Mouse (Mus musculus): ENCODE measurements around the gene Phykpl.
A peak's percentile ranks its signal among the peaks of the same experiment; 100 is the strongest.

The Phykpl gene

GRCm38 (mm10) chr11:51584431-51585248, at the start of gene Phykpl:
Gene Phykpl, plus strand, starts transcription at chr11:51584757.
- peak; percentile 77 for DNase-seq (ENCODE audit: extremely low read depth, low read depth)

- no peak for DNase-seq (ENCODE audit: extremely low read depth, low read depth)
Observed at GRCm38 (mm10) chr11:51538388-51538787, 46.2 kb upstream of the Phykpl start.

DNA sequence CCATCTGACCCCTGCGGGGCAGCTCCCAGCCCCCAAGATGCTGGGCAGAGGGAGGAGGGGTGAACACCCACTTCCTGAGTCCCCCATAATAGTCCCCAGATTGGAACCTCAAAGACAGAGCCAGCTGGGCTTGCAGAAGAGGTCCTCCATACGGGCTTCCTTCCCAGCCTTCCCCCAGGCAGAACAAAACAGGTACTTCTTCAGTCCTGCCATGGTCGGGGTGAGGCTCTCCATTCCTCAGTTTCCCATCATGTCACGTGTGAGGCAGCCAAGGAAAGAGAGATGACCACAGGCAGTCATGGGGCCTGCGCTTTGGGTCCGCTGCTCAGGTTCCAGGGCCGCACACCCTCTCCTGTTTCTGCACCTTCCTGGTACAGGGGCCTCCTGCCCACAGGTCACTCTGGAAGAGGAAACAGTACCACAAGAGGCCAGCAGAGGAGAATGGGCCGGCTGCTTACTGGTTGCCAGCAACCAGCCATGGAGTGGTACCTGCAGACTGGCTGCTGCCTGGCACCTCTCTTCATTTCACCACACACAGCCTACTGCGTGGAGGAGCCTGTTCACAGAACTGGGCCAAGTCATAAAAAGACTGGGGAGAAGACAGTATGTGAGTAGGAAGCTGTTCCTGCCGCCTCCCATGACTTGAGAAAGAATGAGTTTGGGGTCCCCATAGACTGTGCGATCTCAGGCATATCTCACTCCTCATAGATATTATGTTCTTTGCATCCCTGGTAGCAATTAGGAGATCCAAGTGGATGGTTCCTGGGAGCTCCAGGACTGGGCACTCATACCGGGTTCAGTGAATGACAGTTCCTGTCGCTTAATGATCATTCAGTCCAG, 45.4 kb upstream of the Phykpl start:
- no peak for DNase-seq (ENCODE audit: extremely low read depth, low read depth)

- peak; percentile 93 for DNase-seq (ENCODE audit: extremely low read depth, low read depth)
Observed at GRCm38 (mm10) chr11:51539759-51540282, 44.7 kb upstream of the Phykpl start.

GRCm38 (mm10) chr11:51542424-51542823, 42.1 kb upstream of the Phykpl start:
- no peak for DNase-seq (ENCODE audit: extremely low read depth, low read depth)

- no peak for DNase-seq (ENCODE audit: extremely low read depth, low read depth)
Observed at GRCm38 (mm10) chr11:51543487-51544050, 41.0 kb upstream of the Phykpl start.

- DNase-seq (ENCODE audit: extremely low read depth, low read depth): peak; percentile 85
Observed at GRCm38 (mm10) chr11:51544413-51544812, 40.1 kb upstream of the Phykpl start.

- no peak for DNase-seq (ENCODE audit: extremely low read depth, low read depth)
Observed at GRCm38 (mm10) chr11:51545811-51546210, 38.7 kb upstream of the Phykpl start.

GRCm38 (mm10) chr11:51551253-51551652, 33.3 kb upstream of the Phykpl start:
- DNase-seq (ENCODE audit: extremely low read depth, low read depth): peak; percentile 77

- DNase-seq (ENCODE audit: extremely low read depth, low read depth): no peak
Observed at GRCm38 (mm10) chr11:51552091-51552490, 32.5 kb upstream of the Phykpl start.

DNA sequence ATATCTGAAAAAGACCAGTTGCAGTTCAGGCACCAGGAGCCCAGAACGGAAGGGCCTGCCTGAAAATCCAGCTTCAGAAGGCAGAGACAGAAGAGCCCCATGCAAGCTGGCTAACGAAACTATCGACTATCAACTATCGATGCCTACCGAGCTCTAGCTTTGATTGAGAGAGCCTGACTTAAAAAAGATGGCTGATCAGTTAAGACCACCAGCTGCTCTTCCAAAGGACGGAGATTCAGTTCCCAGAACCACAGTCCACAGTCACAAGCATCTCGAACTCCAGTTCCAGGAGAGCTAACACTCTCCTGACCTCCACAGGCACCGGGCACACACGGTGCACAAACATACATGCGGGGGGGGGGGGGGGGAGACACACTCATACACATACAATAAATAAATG, 30.0 kb upstream of the Phykpl start:
- DNase-seq (ENCODE audit: extremely low read depth, low read depth): no peak

GRCm38 (mm10) chr11:51555066-51555465, 29.5 kb upstream of the Phykpl start:
- DNase-seq (ENCODE audit: extremely low read depth, low read depth): no peak

GRCm38 (mm10) chr11:51563276-51563675, 21.3 kb upstream of the Phykpl start:
- DNase-seq (ENCODE audit: extremely low read depth, low read depth): no peak

GRCm38 (mm10) chr11:51565062-51565461, 19.5 kb upstream of the Phykpl start:
- DNase-seq (ENCODE audit: extremely low read depth, low read depth): peak; percentile 42

DNA sequence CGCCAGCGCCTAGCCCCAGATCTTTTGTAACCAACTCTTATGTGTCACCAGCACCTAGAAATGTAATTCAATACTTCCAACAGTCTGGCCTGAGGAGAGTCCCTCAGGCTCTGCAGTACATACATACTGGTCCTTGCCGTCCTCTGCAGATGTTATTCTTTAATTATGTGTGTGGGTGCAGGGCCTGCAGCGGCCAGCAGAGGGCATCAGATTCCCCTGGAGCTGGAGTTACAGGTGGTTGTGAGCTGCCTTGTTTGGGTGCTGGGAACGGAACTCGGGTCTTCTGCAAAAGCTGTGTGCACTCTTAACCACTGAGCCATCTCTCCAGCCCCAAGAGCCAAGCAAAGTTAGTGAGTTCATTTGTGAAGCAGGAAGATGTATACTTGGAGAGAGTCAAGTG, 18.6 kb upstream of the Phykpl start:
- no peak for DNase-seq (ENCODE audit: extremely low read depth, low read depth)

DNA sequence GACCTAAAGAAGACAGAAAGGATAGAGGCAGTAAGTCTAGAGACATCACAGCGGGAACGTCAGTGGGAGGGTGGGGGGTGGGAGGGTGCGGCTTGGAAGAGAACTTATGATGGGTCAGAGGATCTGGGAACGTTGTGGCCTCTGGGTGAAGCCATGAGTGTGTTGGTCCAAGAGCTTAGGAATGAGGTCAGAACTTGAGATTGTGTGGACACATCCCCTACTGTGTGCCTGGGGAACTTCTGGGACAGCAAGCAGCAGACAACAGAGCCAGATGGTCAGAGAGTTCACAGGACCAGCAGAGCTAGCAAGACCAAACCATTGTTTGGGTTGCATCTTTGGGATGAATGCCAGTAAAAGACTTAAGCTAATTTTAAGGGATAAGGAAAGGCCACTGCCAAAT, 15.8 kb upstream of the Phykpl start:
- no peak for DNase-seq (ENCODE audit: extremely low read depth, low read depth)

DNA sequence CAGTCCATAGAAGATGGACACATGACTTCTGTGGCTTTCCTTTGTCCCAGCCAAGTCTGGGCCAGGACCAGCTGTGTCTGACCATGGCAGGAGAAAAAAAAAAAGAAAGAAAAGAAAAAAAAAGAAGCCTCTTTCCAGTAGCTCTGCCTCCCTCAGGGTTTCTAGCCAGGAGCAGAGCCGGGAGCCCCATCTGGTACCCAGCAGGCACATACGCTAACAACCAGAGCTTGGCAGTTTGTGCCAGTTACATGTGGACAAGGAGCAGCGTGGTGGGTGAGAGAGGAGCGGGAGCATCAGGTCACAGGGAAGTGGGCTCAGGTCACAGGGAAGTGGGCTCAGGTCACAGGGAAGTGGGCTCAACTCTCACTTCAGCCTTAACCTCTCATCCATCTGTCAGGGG, 8.1 kb upstream of the Phykpl start:
- no peak for DNase-seq (ENCODE audit: extremely low read depth, low read depth)

- DNase-seq (ENCODE audit: extremely low read depth, low read depth): no peak
Observed at GRCm38 (mm10) chr11:51577587-51577986, 7.0 kb upstream of the Phykpl start.

- no peak for DNase-seq (ENCODE audit: extremely low read depth, low read depth)
Observed at GRCm38 (mm10) chr11:51579024-51579423, 5.5 kb upstream of the Phykpl start.

- DNase-seq (ENCODE audit: extremely low read depth, low read depth): no peak
Observed at GRCm38 (mm10) chr11:51582713-51583112, 1.8 kb upstream of the Phykpl start.

DNA sequence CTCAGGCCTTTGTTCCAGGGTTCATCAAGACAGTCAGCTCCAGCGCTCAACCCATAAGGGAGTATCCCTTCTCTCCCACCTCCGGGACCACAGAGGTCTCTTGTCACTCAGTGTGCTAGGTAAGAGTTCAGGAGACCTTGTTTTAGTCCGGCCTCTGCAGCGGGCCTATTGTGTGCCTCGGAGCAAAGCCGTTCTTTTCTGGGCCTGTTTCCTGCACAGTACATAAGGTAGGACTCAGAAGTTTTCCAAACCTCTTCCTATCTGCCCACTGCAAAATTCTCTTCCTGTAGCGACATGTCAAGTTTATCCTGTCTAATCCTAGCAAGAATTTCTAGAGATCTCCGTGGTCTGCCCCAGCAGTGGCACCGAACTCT, 513 bp upstream of the Phykpl start:
- no peak for DNase-seq (ENCODE audit: extremely low read depth, low read depth)

Data from MEL-GATA-1-ER (cell line).